Mouse (Mus musculus) limb, embryonic 14.5 days (tissue): ENCODE data around the gene Pcdh11x. TPM values are rescaled to one million over a fixed set of nuclear protein-coding genes. Genes with fewer than 3 reads are reported as not detected.

Source experiments
- ATAC-seq: fragments of 200-750 bp; cut with Nextera tagmentation; 2 replicates; pipeline ENCODE4 v1.8.0; 2017; ENCODE audit warnings: low read depth, moderate number of reproducible peaks, moderate TSS enrichment; ENCODE audit not compliant: low FRiP score
- DNase-seq: peaks from one replicate; pipeline ENCODE4 v3.0.0-alpha.2; 2015; ENCODE audit warnings: low spot score
- H3K27ac ChIP-seq: fragments of 300-500 bp; sonication (generic); replicated peaks from 2 replicates; pipeline ENCODE4 v1.5.1; 2014; ENCODE audit warnings: low read depth, mild to moderate bottlenecking, low read length, moderate library complexity, mixed read lengths
- H3K27me3 ChIP-seq: fragments of 300-500 bp; sonication (generic); 2 replicates; pipeline ENCODE4 v1.6.1; 2014; ENCODE audit warnings: low read length, mixed read lengths; ENCODE audit not compliant: control insufficient read depth, insufficient read depth
- H3K36me3 ChIP-seq: fragments of 300-500 bp; sonication (generic); 2 replicates; pipeline ENCODE4 v1.6.1; 2014; ENCODE audit warnings: mild to moderate bottlenecking, low read length, moderate library complexity, mixed read lengths; ENCODE audit not compliant: control insufficient read depth, insufficient read depth
- H3K4me1 ChIP-seq: fragments of 300-500 bp; sonication (generic); 2 replicates; pipeline ENCODE4 v1.6.1; 2014; ENCODE audit warnings: antibody characterized with exemption, low read length, mixed read lengths; ENCODE audit not compliant: control insufficient read depth, insufficient read depth
- H3K4me2 ChIP-seq: fragments of 300-500 bp; sonication (generic); replicated peaks from 2 replicates; pipeline ENCODE4 v1.6.1; 2014; ENCODE audit warnings: low read depth, mild to moderate bottlenecking, low read length, moderate library complexity; ENCODE audit not compliant: severe bottlenecking
- H3K4me3 ChIP-seq: fragments of 300-500 bp; sonication (generic); replicated peaks from 2 replicates; pipeline ENCODE4 v1.5.1; 2014; ENCODE audit warnings: low read length
- H3K9ac ChIP-seq: fragments of 300-500 bp; sonication (generic); 2 replicates; pipeline ENCODE4 v1.6.1; 2014; ENCODE audit warnings: mild to moderate bottlenecking, low read depth, low read length, moderate library complexity; ENCODE audit not compliant: severe bottlenecking
- H3K9me3 ChIP-seq: fragments of 300-500 bp; sonication (generic); 2 replicates; pipeline ENCODE4 v1.6.1; 2016; ENCODE audit warnings: low read length; ENCODE audit not compliant: control insufficient read depth
- POLR2A ChIP-seq: fragments of 200-500 bp; IDR thresholded peaks from 2 replicates; pipeline ENCODE4 v1.8.0; 2012; ENCODE audit warnings: inconsistent platforms, mild to moderate bottlenecking, moderate library complexity, borderline replicate concordance; ENCODE audit not compliant: insufficient read depth, insufficient read length; ENCODE audit errors: extremely low read depth
- WGBS: fragments of 180-500 bp; shearing (Covaris S2); extraction: QIAGEN DNeasy Blood & Tissue Kit; methylation state at CpG from one replicate; pipeline ENCODE4 v1.1.7; 2014; 5-methylcytosine and 5-hydroxymethylcytosine counted together
- polyA plus RNA-seq, 2 experiments: library from polyadenylated mRNA; depleted of rRNA in 1 of 2; stranded (reverse) in 1 of 2; unstranded in 1 of 2; fragments of >200 nt; fragmentation: Nextera tagmentation in 1 of 2; extraction: Ambion mirVana in 1 of 2; gene quantifications; 2 replicates each; pipeline versions ENCODE4 v1.2.1 to v1.2.3; 2012 to 2014

Gene Pcdh11x
- polyA plus RNA-seq, 2 experiments = 2.2 to 9.2 TPM

DNA sequence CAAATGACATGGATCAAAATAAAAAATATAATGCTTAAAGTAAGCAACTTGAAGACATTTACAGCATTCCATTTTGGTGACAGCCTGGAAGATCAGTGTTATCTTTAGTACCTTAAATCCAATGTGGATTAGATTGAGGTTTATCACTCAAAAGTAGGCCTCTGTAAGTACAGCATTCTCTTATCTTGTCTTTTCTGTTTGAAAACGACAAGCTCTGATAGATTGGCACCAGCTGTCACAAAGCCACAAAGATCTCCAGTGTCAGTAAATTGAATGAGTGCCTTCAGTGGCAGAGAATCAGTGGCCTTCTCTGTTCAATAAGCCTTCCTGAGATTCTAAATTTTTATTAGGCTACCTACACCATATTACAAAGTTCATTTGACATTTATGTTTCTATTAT lies 445.7 kb downstream of the Pcdh11x start:
- Histone ChIP-seq H3K4me2 (no peak overlapping the region), H3K27me3 (no peaks in the 10 kb centered on the region), H3K9ac (no peak overlapping the region), H3K36me3 (no peaks in the 10 kb centered on the region), H3K4me3 (no peak overlapping the region), H3K9me3 (no peaks in the 10 kb centered on the region), H3K27ac (no peak overlapping the region), H3K4me1 (no peaks in the 10 kb centered on the region)
- TF ChIP-seq POLR2A = no peak
- ATAC-seq (no peak), DNase-seq (no peak)
- 31% methylated on average over 1 of the region's 1 CpGs for WGBS

DNA sequence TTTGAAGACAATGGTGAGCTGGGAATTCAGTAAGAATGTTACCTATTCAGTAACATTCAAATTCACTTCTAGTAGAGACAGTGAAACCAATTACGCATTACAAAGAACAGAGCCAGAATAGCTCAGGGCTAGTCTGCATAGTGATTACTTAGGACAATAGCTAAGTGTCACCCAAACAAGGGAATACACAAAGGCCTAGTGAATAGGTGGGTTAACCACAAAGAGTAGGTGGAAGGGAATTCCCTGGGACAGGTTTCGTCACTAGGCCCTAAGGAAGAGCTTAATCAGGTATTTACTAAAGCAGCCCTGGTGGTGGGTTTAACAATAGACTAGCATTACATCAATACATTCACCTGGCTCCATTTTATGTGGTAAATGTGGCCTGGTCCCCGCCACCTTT lies 654.5 kb downstream of the Pcdh11x start:
- Histone ChIP-seq H3K27ac (no peak overlapping the region), H3K4me1 (no peaks in the 10 kb centered on the region), H3K9ac (no peak overlapping the region), H3K4me2 (no peak overlapping the region), H3K4me3 (no peak overlapping the region), H3K9me3 (no peaks in the 10 kb centered on the region), H3K36me3 (no peaks in the 10 kb centered on the region), H3K27me3 (no peaks in the 10 kb centered on the region)
- DNase-seq = no peak
- TF ChIP-seq POLR2A = no peak
- ATAC-seq = no peak
- WGBS = 96% methylated on average over 3 of the region's 3 CpGs

Other genes with a start within 250 kb of the Pcdh11x start
- not detected in 2 replicates for gene H2afb3, start 22.8 kb downstream of the Pcdh11x start, polyA plus RNA-seq (2012; rRNA removed)
- not detected in 2 replicates for gene H2afb3, start 22.8 kb downstream of the Pcdh11x start, polyA plus RNA-seq (2014; fragmentation: Nextera tagmentation; extraction: Ambion mirVana)